Mouse (Mus musculus): ENCODE results near the gene Traf3ip3.

DNA sequence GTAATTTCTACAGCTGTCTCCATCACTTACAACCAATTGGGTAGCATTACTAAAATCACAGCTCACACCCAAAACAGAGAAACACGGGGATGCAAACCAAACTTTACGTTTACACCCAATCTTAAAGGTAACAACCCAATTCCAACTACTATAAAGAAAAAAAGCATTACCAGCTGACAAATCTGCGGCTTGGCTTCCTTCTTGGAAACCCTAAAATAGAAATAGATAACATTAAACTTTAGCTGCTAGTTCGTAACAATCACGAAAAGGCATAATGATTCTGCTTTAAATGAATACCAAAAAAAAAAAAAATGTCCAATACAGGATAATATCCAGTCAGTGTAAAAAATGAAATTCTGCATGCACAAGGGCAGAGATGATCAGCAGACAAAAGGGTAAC, 72.2 kb downstream of the Traf3ip3 start:
- TF ChIP-seq CTCF (IDR thresholded peaks at IDR 0.05; ENCODE audit: extremely low read depth, insufficient read depth, insufficient read length, insufficient replicate concordance), result no peak
- no peak for TF ChIP-seq POLR2A (IDR thresholded peaks at IDR 0.05; ENCODE audit: low read depth, low read length)

Data from spleen, adult 2 months (tissue).